ENCODE assay signal across 8 mouse cellular contexts in genomic region chr12:79613061-79613788, GRCm38 (mm10).
A peak's percentile ranks its signal among the peaks of the same experiment; 100 is the strongest.
DNase-seq lines count a peak whose midpoint lies in the region; ATAC-seq lines count a peak whose summit lies in the region.

No protein-coding gene starts in this region.

- no peak overlapping the region for H3K9ac ChIP-seq in kidney, embryonic 15.5 days
- H3K9ac ChIP-seq in forebrain, embryonic 12.5 days = no peak overlapping the region
- no peak overlapping the region for H3K9ac ChIP-seq in kidney, embryonic 16.5 days (replicated peaks; ENCODE audit: low read length)
- H3K9ac ChIP-seq in midbrain, embryonic 13.5 days (replicated peaks) = no peak overlapping the region

- no peaks in the 10 kb centered on the region for H3K36me3 ChIP-seq in kidney, embryonic 15.5 days
- no peaks in the 10 kb centered on the region for H3K36me3 ChIP-seq in forebrain, embryonic 12.5 days (replicated peaks)
- H3K36me3 ChIP-seq in kidney, embryonic 16.5 days (ENCODE audit: insufficient read depth, low read length) = no peaks in the 10 kb centered on the region
- H3K36me3 ChIP-seq in midbrain, embryonic 13.5 days = no peaks in the 10 kb centered on the region

- H3K9me3 ChIP-seq in kidney, embryonic 15.5 days (replicated peaks) = no peaks in the 10 kb centered on the region
- no peaks in the 10 kb centered on the region for H3K9me3 ChIP-seq in forebrain, embryonic 12.5 days
- H3K9me3 ChIP-seq in kidney, embryonic 16.5 days (ENCODE audit: low read length) = no peaks in the 10 kb centered on the region
- H3K9me3 ChIP-seq in midbrain, embryonic 13.5 days = no peaks in the 10 kb centered on the region

- H3K4me1 ChIP-seq in kidney, embryonic 15.5 days = peaks cover 61% of the 10 kb centered on the region
- peaks cover 49% of the 10 kb centered on the region for H3K4me1 ChIP-seq in forebrain, embryonic 12.5 days
- peaks cover 46% of the 10 kb centered on the region for H3K4me1 ChIP-seq in kidney, embryonic 16.5 days (ENCODE audit: insufficient read depth, low read length)
- H3K4me1 ChIP-seq in midbrain, embryonic 13.5 days (replicated peaks) = peaks cover 26% of the 10 kb centered on the region

- peak; percentile 8; the same call in 1 of the 2 replicates for ATAC-seq in kidney, embryonic 15.5 days (replicated peaks; ENCODE audit: low FRiP score)
- no peak for ATAC-seq in forebrain, embryonic 12.5 days (ENCODE audit: low FRiP score)
- ATAC-seq in kidney, embryonic 16.5 days (ENCODE audit: low FRiP score, low TSS enrichment) = peak; percentile 22; the same call in 1 of the 2 replicates
- ATAC-seq in midbrain, embryonic 13.5 days = peak; percentile 67; the same call in 1 of the 2 replicates

- peak overlapping the region; percentile 81 for H3K27ac ChIP-seq in kidney, embryonic 15.5 days
- peak overlapping the region; percentile 71 for H3K27ac ChIP-seq in forebrain, embryonic 12.5 days
- peak overlapping the region; percentile 65 for H3K27ac ChIP-seq in kidney, embryonic 16.5 days (ENCODE audit: low read length)
- H3K27ac ChIP-seq in midbrain, embryonic 13.5 days = peak overlapping the region; percentile 57

- no peak for DNase-seq in kidney, adult 9 months
- peak; percentile 51 for DNase-seq in Muller cell, postnatal 12 days (ENCODE audit: inconsistent ontology term)
- DNase-seq in B cell, adult 2 months = no peak
- no peak for DNase-seq in T-cell, adult 2 months (ENCODE audit: low spot score)

- no peak overlapping the region for H3K4me2 ChIP-seq in kidney, embryonic 15.5 days
- H3K4me2 ChIP-seq in forebrain, embryonic 12.5 days = no peak overlapping the region
- no peak overlapping the region for H3K4me2 ChIP-seq in kidney, embryonic 16.5 days (replicated peaks; ENCODE audit: low read depth, low read length)
- H3K4me2 ChIP-seq in midbrain, embryonic 13.5 days (replicated peaks) = no peak overlapping the region

- H3K27me3 ChIP-seq in kidney, embryonic 15.5 days = no peaks in the 10 kb centered on the region
- H3K27me3 ChIP-seq in forebrain, embryonic 12.5 days = no peaks in the 10 kb centered on the region; the same call in 1 of the 2 replicates
- no peaks in the 10 kb centered on the region for H3K27me3 ChIP-seq in kidney, embryonic 16.5 days (ENCODE audit: insufficient read depth, low read length)
- H3K27me3 ChIP-seq in midbrain, embryonic 13.5 days = peaks cover 14% of the 10 kb centered on the region

- WGBS in kidney, embryonic 15.5 days = 86% methylated on average over 8 of the region's 8 CpGs
- WGBS in forebrain, embryonic 12.5 days = 83% methylated on average over 8 of the region's 8 CpGs
- 84% methylated on average over 8 of the region's 8 CpGs for WGBS in kidney, embryonic 16.5 days
- WGBS in midbrain, embryonic 13.5 days = 84% methylated on average over 8 of the region's 8 CpGs

- no peak overlapping the region for H3K4me3 ChIP-seq in kidney, embryonic 15.5 days (replicated peaks)
- no peak overlapping the region for H3K4me3 ChIP-seq in forebrain, embryonic 12.5 days (replicated peaks)
- no peak overlapping the region for H3K4me3 ChIP-seq in kidney, embryonic 16.5 days (ENCODE audit: low read length)
- no peak overlapping the region for H3K4me3 ChIP-seq in midbrain, embryonic 13.5 days (replicated peaks)
